Mouse (Mus musculus) midbrain, embryonic 12.5 days (tissue): ENCODE results near the gene Aicda. TPM values are rescaled to one million over a fixed set of nuclear protein-coding genes. Genes with fewer than 3 reads are reported as not detected.
A peak's percentile ranks its signal among the peaks of the same experiment; 100 is the strongest.

ENCODE experiments used
- ATAC-seq: fragments of 200-750 bp; cut with Nextera tagmentation; 2 replicates; pipeline ENCODE4 v1.8.0; 2017; ENCODE audit warnings: low read depth, moderate TSS enrichment, moderate library complexity; ENCODE audit not compliant: low FRiP score
- H3K27ac ChIP-seq: fragments of 300-500 bp; sonication (generic); replicated peaks from 2 replicates; pipeline ENCODE4 v1.5.1; 2016; ENCODE audit warnings: mild to moderate bottlenecking
- H3K27me3 ChIP-seq: fragments of 300-500 bp; sonication (generic); 2 replicates; pipeline ENCODE4 v1.6.1; 2016; ENCODE audit warnings: mild to moderate bottlenecking
- H3K36me3 ChIP-seq: fragments of 300-500 bp; sonication (generic); 2 replicates; pipeline ENCODE4 v1.6.1; 2016
- H3K4me1 ChIP-seq: fragments of 300-500 bp; sonication (generic); 2 replicates; pipeline ENCODE4 v1.6.1; 2016
- H3K4me2 ChIP-seq: fragments of 300-500 bp; sonication (generic); replicated peaks from 2 replicates; pipeline ENCODE4 v1.6.1; 2016; ENCODE audit warnings: mild to moderate bottlenecking, moderate library complexity
- H3K4me3 ChIP-seq: fragments of 300-500 bp; sonication (generic); 2 replicates; pipeline ENCODE4 v1.5.1; 2016; ENCODE audit warnings: mild to moderate bottlenecking
- H3K9ac ChIP-seq: fragments of 300-500 bp; sonication (generic); replicated peaks from 2 replicates; pipeline ENCODE4 v1.6.1; 2016; ENCODE audit warnings: mild to moderate bottlenecking, moderate library complexity
- H3K9me3 ChIP-seq: fragments of 300-500 bp; sonication (generic); 2 replicates; pipeline ENCODE4 v1.6.1; 2016; ENCODE audit warnings: mild to moderate bottlenecking
- WGBS: fragments of 180-500 bp; shearing (Covaris S2); methylation state at CpG from one replicate; pipeline ENCODE4 v1.1.7; 2016; 5-methylcytosine and 5-hydroxymethylcytosine counted together
- polyA plus RNA-seq: library from polyadenylated mRNA; unstranded; fragments of >200 nt; fragmentation: Nextera tagmentation; extraction: Ambion mirVana; gene quantifications from 2 replicates; pipeline ENCODE4 v1.2.1, GENCODE M21; 2016

The Aicda gene
- polyA plus RNA-seq, 1 experiment from 2014 or later, result not detected

- H3K36me3 ChIP-seq, result no peaks in the 10 kb centered on the region
- WGBS, result 85% methylated on average over 13 of the region's 13 CpGs
- H3K4me3 ChIP-seq, result no peak overlapping the region
- H3K9ac ChIP-seq, result no peak overlapping the region
- H3K4me2 ChIP-seq, result no peak overlapping the region
- H3K4me1 ChIP-seq, result no peaks in the 10 kb centered on the region
- H3K27ac ChIP-seq, result no peak overlapping the region
- no peak for ATAC-seq
- no peaks in the 10 kb centered on the region for H3K9me3 ChIP-seq
- H3K27me3 ChIP-seq, result no peaks in the 10 kb centered on the region
These were observed 37.6 kb downstream of the Aicda start for GRCm38 (mm10) chr6:122591027-122591758.

- WGBS, result 96% methylated on average over 2 of the region's 2 CpGs
- no peak overlapping the region for H3K9ac ChIP-seq
- H3K4me3 ChIP-seq, result no peak overlapping the region
- no peaks in the 10 kb centered on the region for H3K27me3 ChIP-seq
- no peak for ATAC-seq
- H3K4me1 ChIP-seq, result no peaks in the 10 kb centered on the region
- no peaks in the 10 kb centered on the region for H3K36me3 ChIP-seq
- H3K9me3 ChIP-seq, result no peaks in the 10 kb centered on the region
- H3K27ac ChIP-seq, result no peak overlapping the region
- H3K4me2 ChIP-seq, result no peak overlapping the region
These were observed 39.3 kb downstream of the Aicda start for GRCm38 (mm10) chr6:122592905-122593304.

- Histone ChIP-seq H3K4me3 (no peak overlapping the region), H3K9ac (no peak overlapping the region), H3K4me2 (no peak overlapping the region), H3K27ac (no peak overlapping the region), H3K4me1 (no peaks in the 10 kb centered on the region), H3K36me3 (no peaks in the 10 kb centered on the region), H3K27me3 (no peaks in the 10 kb centered on the region), H3K9me3 (no peaks in the 10 kb centered on the region)
- 40% methylated on average over 7 of the region's 7 CpGs for WGBS
- peak; percentile 49; the same call in 1 of the 2 replicates for ATAC-seq
These were observed 42.0 kb downstream of the Aicda start for GRCm38 (mm10) chr6:122595637-122596036.

DNA sequence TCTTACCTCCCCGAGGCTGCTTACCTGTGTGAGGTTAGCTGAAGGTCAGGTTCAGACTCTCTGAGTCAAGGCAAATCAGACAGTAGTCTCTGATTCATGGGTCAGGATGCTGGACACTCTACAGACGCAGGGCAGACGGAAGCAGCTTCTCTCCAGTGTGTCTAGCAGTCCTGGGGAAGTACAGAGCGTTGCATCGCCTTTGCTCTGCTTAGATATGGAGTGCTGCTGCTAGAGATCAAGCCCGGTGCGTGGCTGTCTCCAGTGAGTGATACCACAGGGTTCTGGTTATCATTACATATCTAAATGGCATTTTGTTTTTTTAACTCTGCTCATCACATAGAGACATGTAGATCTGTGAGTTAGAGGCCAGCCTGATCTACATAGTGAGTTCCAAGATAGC lies 43.0 kb downstream of the Aicda start:
- WGBS, result 89% methylated on average over 7 of the region's 7 CpGs
- H3K4me2 ChIP-seq, result no peak overlapping the region
- no peak for ATAC-seq
- H3K27ac ChIP-seq, result no peak overlapping the region
- H3K9ac ChIP-seq, result no peak overlapping the region
- H3K36me3 ChIP-seq, result no peaks in the 10 kb centered on the region
- H3K9me3 ChIP-seq, result no peaks in the 10 kb centered on the region
- no peaks in the 10 kb centered on the region for H3K4me1 ChIP-seq
- no peaks in the 10 kb centered on the region for H3K27me3 ChIP-seq
- no peak overlapping the region for H3K4me3 ChIP-seq

DNA sequence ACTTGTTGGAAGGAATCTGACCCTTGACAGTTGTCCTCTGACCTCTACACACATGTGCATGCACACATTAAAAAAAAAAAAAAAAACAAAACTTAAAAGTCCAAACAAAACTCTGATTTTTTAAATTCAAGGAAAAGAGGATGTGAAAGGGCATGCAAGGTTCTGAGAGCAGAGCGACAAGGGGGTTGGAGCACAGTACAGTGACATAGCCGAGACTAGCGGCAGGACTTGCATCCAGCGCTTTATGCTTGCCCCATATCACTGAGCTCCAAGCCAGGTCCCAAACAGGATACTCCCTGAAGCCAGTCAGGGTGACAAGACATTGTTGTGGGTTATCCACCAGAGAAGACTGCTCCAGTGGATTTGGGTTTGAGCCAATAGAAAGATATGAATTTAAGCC lies 44.4 kb downstream of the Aicda start:
- no peaks in the 10 kb centered on the region for H3K9me3 ChIP-seq
- H3K4me3 ChIP-seq, result no peak overlapping the region
- 0 out of 2 replicates have a peak, but pooled peaks cover 2% of the 10 kb centered on the region for H3K4me1 ChIP-seq
- no peaks in the 10 kb centered on the region for H3K36me3 ChIP-seq
- no peak for ATAC-seq
- H3K4me2 ChIP-seq, result no peak overlapping the region
- 96% methylated on average over 4 of the region's 4 CpGs for WGBS
- H3K27me3 ChIP-seq, result no peaks in the 10 kb centered on the region
- no peak overlapping the region for H3K9ac ChIP-seq
- no peak overlapping the region for H3K27ac ChIP-seq

GRCm38 (mm10) chr6:122598436-122598835 lies 44.8 kb downstream of the Aicda start:
- ATAC-seq, result no peak
- Histone ChIP-seq H3K4me2 (no peak overlapping the region), H3K27me3 (no peaks in the 10 kb centered on the region), H3K9ac (no peak overlapping the region), H3K9me3 (no peaks in the 10 kb centered on the region), H3K4me1 (0 out of 2 replicates have a peak, but pooled peaks cover 2% of the 10 kb centered on the region), H3K36me3 (no peaks in the 10 kb centered on the region), H3K27ac (no peak overlapping the region), H3K4me3 (no peak overlapping the region)
- WGBS, result 91% methylated on average over 6 of the region's 6 CpGs

- no peak for ATAC-seq
- Histone ChIP-seq H3K4me1 (0 out of 2 replicates have a peak, but pooled peaks cover 2% of the 10 kb centered on the region), H3K4me3 (no peak overlapping the region), H3K9me3 (no peaks in the 10 kb centered on the region), H3K9ac (no peak overlapping the region), H3K27me3 (no peaks in the 10 kb centered on the region), H3K27ac (no peak overlapping the region), H3K36me3 (no peaks in the 10 kb centered on the region), H3K4me2 (no peak overlapping the region)
- WGBS, result 91% methylated on average over 9 of the region's 9 CpGs
These were observed 45.6 kb downstream of the Aicda start for GRCm38 (mm10) chr6:122599054-122599737.

DNA sequence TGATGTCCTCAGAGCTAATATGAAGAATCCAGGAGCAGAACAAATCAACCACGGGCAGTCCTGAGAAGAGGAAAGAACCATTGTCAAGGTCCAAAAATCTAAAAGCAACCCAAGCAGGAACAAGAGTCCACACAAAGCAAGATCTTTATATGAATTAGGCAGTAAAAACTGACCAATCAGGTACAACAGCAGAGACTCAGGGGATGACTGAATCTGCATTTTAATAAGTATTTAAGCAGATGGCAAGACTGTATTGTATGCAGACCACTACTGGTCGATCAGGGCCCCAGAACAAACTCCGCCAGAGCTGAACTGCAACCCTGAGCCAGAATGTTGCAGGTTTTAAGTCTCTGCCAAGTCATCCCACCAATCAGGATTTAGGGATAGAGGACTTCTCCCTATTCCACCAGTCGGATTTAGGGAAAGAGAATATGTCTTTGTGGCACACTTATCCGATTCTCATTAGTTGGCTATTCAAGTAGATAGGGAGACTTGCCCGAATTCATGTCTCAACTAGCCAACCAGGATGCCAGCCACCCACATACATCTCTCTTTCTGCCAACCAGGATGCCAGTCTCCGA lies 46.6 kb downstream of the Aicda start:
- WGBS, result 82% methylated on average over 7 of the region's 7 CpGs

DNA sequence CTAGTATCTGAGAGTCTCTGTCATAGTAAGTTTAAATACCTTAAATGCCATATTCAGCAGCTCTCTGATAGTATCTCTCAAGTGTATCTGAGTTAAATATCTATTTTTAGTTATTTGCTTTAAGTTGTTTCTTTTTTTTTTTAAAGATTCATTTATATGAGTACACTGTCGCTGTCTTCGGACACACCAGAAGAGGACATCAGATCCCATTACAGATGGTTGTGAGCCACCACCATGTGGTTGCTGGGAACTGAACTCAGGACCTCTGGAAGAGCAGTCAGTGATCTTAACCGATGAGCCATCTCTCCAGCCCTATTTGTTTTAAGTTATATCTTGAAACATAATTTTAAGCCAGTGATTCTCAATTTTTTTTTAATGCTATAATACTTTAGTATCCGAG lies 47.4 kb downstream of the Aicda start:
- Histone ChIP-seq H3K4me3 (no peak overlapping the region), H3K27me3 (no peaks in the 10 kb centered on the region), H3K9ac (no peak overlapping the region), H3K27ac (no peak overlapping the region), H3K9me3 (no peaks in the 10 kb centered on the region), H3K36me3 (no peaks in the 10 kb centered on the region), H3K4me1 (0 out of 2 replicates have a peak, but pooled peaks cover 2% of the 10 kb centered on the region), H3K4me2 (no peak overlapping the region)
- ATAC-seq, result no peak
- WGBS, result 93% methylated on average over 4 of the region's 4 CpGs

More for the DNA sequence above, 46.6 kb downstream of the Aicda start:
- no peak overlapping the region for H3K4me3 ChIP-seq
- H3K27ac ChIP-seq, result no peak overlapping the region
- H3K4me2 ChIP-seq, result no peak overlapping the region
- H3K36me3 ChIP-seq, result no peaks in the 10 kb centered on the region
- H3K4me1 ChIP-seq, result 0 out of 2 replicates have a peak, but pooled peaks cover 2% of the 10 kb centered on the region
- no peaks in the 10 kb centered on the region for H3K27me3 ChIP-seq
- ATAC-seq, result no peak
- H3K9me3 ChIP-seq, result no peaks in the 10 kb centered on the region
- H3K9ac ChIP-seq, result no peak overlapping the region

- H3K4me2 ChIP-seq, result peak overlapping the region; percentile 63; the same call in 1 of the 2 replicates
- no peak overlapping the region for H3K27ac ChIP-seq
- no peaks in the 10 kb centered on the region for H3K27me3 ChIP-seq
- WGBS, result 89% methylated on average over 3 of the region's 3 CpGs
- no peaks in the 10 kb centered on the region for H3K9me3 ChIP-seq
- no peak overlapping the region for H3K4me3 ChIP-seq
- H3K36me3 ChIP-seq, result no peaks in the 10 kb centered on the region
- H3K9ac ChIP-seq, result no peak overlapping the region
- no peak for ATAC-seq
- 0 out of 2 replicates have a peak, but pooled peaks cover 2% of the 10 kb centered on the region for H3K4me1 ChIP-seq
These were observed 48.0 kb downstream of the Aicda start for GRCm38 (mm10) chr6:122601615-122602014.

DNA sequence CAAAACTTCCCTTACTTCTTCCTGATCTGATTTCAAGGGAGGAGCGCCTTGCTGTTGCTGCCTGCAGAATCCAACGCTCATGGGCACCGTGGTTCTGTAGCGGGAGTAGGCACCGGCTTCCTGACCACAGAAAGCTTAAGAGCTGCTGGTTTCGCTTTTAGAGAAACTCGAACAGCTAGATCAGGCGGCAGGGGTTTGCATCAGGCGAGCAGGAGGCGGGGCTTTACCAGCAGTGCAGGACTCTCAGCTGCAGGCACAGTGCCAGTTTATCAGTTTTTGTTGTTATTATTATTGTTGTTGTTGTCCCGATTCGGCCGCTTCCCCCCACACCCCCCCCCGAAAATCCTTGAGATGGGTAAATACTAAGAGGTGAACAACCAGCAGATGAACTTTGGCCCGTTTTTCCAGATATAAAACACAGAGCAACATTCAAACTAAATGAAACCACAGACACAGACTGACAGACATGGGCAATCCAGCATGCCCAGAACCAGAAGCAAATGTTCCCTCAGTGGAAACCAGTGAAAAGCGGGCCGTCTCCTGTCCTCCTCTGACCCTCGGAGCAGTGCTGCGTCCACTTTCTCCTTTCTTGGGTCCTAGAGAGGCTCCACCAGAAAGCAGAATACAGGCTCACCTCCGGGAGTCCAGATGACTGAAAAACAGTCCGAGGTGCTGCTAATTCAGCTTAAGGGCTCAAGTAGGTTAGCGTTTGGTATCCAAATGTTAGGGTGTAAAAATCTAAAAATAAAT lies 48.8 kb downstream of the Aicda start, which contains the start of gene Apobec1:
Gene Apobec1 (minus strand): TSS at position 203 of the 750 bp plus-strand sequence.
- Histone ChIP-seq H3K4me1 (0 out of 2 replicates have a peak, but pooled peaks cover 2% of the 10 kb centered on the region), H3K27me3 (no peaks in the 10 kb centered on the region), H3K9ac (peak within 1 kb of the TSS; percentile 55), H3K9me3 (no peaks in the 10 kb centered on the region), H3K36me3 (no peaks in the 10 kb centered on the region), H3K27ac (no peak within 1 kb of the TSS), H3K4me3 (peak within 1 kb of the TSS; percentile 42), H3K4me2 (peak within 1 kb of the TSS; percentile 63)
- WGBS, result 10% methylated on average over 22 of the region's 22 CpGs
- ATAC-seq, result peak; percentile 67
